Mouse (Mus musculus) adrenal gland, postnatal 10 days (tissue): ENCODE measurements around the gene Ddx6. TPM values are rescaled to one million over a fixed set of nuclear protein-coding genes. Genes with fewer than 3 reads are reported as not detected.

ENCODE experiments used
- DNase-seq: peaks from one replicate; pipeline ENCODE4 v3.0.0; 2021; ENCODE audit warnings: mixed read lengths
- total RNA-seq, 2 experiments: library from RNA; stranded (reverse); gene quantifications; 2 replicates each; pipeline ENCODE4 v1.2.3; 2021

Ddx6 gene
- total RNA-seq, 2 experiments from 2014 or later = 106 to 118 TPM

DNA sequence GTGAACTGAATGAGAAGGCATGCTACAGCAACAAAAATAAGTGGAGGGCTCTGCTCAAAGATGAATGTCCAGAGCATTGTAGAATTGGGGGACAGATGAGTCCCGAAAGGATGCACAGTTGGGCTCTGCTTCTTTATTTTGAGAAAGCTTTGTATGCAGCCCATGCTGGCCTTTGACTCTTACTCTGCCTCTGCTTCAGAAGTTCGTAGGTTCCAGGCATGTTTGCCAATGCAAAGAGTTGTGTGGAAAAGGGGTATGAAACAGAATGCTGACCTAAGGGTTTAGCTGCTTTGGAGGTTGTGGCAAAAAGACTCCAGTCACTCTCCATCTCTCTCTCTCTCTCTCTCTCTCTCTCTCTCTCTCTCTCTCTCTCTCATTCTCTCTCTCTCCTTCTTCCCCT, 36.9 kb downstream of the Ddx6 start:
- no peak for DNase-seq

DNA sequence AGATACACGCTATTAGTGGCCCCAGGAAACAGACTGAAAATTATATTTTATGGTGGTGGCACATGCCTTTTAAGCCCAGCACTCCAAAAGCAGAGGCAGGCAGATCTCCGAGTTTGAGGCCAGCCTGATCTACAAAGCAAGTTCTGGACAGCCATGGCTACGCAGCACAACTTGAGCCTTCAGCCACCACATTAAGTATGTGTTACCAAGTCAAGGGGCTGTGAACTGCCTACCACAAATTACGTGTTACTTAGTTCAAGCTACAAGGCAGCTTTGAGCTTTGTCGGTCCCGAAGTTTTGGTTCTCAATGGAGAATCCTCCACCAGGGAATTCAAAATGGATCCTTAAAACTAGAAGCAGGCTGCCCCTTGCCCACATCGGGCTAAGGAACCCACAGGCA, 38.4 kb downstream of the Ddx6 start:
- no peak for DNase-seq

DNA sequence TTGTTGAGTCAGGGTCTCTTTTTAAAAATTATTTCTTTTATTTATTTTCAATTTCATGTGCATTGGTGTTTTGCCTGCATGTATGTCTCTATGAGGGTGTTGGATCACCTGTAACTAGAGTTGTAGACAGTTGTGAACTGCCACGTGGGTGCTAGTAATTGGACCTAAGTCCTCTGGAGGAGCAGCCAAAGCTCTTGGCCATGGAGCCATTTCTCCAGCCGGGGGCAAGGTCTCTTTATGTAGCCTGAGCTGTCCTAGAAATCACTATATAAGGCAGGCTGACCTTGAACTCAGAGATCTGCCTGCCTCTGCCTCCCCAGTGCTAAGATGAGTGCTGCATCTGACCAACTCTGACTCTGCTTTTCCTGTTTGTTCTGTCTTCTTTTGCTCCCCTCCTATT, 39.5 kb downstream of the Ddx6 start:
- no peak for DNase-seq

DNA sequence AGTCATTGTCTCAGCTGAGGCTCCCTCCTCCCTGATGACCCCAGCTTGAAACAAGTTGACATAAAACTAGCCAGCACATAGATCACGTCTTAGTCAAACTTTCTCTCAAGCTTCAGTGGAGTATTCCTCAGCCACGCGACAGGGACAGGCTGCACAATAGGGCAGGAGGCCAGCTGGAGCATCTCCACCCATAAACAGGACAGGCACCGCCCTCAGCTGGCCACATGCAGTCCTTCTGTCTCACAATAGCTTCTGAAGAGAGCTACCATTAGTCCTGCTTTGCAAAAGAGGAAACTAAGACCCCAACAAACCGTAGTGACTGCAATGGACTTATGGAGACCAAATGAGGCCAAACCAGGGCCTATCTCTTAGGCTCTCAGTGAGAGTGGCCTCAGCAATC, 40.8 kb downstream of the Ddx6 start:
- peak; percentile 65 for DNase-seq

DNA sequence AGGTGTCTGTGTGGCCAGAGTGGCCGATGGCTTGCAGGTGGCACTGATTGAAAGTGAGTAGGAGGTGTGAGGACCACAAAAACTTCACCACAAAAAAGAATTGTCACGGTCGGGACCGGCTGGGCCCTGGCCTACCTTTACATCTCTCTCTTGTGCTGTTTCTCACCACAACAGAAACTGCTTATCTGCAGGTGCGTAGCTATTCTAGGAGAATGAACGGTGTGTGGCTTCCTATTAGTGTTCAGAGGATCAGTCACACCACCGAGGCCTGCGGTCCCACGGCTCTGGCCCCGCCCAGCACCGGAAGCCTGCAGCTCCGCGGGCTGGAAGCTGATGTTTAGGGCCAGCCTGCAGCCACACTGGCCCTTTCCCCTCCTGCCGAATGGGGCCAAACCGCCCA, 41.2 kb downstream of the Ddx6 start:
- DNase-seq = no peak

DNA sequence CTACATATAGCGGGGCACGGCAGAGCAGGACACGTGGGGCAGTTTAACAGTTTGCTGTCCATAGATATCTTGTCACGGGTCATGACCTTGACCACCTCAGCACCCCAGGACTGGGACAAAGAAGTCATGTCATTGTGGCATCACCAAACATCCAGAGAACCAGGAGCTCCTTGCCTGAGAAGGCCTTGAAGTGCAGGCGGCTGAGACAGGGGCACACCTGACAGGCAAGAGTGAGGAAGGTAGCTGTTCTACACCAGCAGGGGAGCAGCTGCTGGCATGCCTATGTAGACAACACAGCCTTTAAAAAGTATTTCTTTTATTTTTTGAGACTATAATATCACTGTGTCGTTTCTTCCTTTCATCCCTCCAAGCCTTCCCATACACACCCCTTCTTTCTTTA, 41.7 kb downstream of the Ddx6 start:
- no peak for DNase-seq

DNA sequence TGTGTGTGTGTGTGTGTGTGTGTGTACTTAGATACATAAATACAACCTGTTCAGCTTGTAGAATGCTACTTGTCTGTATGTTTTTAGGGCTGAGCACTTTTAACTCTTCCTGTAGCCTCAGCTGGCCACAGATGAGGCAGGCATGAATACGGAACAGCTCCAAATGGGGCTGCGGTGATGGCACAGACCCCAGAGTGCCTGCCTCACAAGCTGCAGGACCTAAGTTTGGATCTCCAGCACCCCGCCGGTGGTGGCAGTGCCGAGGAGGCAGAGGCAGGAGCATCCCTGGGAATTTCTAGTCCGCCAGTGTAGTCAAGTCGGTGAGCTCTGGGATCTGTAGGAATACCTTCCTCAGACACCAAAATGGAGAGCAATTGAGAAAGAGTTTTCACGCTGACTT, 42.3 kb downstream of the Ddx6 start:
- DNase-seq = no peak

DNA sequence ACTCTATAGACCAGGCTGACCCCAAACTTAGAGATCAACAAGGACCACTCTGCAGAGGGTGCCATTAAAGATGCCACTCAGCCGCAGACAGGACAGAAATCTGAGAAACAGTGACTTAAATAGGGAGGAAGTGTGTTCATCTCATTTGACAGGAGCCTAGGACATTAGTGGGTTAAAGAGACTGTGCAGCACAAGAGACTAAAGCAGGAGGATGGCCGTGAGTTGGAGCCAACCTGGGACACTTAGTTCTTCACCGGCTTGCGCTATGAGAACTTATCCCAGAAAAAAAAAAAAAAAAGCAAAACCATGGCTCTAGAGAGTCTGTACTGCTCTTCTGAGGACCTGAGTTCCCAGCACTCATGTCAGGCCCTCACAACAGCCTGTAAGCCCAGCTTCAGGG, 43.0 kb downstream of the Ddx6 start:
- DNase-seq = no peak

DNA sequence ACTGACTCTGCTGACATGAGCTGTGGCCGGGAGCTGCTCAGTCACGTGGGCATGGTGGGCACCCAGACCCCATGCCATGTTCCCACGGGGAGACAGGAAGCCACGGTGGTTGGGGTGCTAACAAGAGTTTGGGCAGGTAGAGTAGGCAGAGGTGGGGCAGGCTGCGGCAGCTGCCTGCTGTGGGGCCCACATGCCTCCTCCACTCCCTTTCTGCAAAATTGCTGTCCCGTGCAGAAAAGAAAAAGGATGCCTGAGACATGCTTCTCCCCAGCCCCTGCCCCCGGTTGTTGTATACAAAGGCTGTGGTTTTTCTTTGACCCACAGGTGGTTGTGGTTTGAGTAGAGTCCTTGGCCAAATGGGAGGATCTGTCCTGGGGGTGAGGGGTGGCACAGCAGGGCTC, 44.2 kb downstream of the Ddx6 start:
- DNase-seq = no peak

DNA sequence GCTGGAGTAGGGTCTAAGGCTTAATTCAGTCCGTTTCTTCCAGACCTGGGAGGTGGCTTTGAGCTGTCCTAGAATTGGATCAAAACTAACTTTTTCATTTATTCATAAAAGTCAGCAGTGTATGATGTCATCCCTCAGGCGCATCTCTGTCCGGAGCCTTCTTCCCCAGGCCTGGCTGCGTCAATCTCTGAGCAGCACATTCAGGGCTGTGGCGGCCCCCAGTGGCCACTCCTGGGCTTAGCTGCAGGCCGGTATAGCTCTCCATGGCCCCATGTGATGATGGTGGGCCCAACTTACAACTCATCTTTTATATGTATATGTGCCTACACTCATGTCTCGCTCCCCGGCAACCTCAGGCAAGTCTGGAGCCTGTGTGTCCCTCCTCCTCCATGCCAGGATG, 47.3 kb downstream of the Ddx6 start:
- peak; percentile 88 for DNase-seq

DNA sequence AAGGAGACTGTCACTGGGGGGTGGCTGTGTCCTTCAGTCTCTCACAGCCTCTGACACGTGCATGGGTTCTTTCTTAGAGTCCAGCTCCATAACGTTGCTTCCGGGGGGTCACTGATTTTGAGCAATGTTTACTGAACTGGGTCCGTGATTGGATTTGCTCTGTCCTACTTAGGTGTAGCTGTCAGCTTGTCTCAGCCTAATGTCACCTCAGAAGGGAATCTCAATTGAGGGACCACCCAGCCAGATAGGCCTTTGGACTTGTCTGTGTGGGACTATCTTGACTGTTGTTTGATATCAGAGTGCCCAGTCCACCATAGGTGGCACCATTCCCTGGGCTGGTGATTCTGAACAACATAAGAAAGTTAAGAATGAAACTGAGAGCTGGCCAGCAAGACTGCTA, 49.2 kb downstream of the Ddx6 start:
- DNase-seq = no peak

DNA sequence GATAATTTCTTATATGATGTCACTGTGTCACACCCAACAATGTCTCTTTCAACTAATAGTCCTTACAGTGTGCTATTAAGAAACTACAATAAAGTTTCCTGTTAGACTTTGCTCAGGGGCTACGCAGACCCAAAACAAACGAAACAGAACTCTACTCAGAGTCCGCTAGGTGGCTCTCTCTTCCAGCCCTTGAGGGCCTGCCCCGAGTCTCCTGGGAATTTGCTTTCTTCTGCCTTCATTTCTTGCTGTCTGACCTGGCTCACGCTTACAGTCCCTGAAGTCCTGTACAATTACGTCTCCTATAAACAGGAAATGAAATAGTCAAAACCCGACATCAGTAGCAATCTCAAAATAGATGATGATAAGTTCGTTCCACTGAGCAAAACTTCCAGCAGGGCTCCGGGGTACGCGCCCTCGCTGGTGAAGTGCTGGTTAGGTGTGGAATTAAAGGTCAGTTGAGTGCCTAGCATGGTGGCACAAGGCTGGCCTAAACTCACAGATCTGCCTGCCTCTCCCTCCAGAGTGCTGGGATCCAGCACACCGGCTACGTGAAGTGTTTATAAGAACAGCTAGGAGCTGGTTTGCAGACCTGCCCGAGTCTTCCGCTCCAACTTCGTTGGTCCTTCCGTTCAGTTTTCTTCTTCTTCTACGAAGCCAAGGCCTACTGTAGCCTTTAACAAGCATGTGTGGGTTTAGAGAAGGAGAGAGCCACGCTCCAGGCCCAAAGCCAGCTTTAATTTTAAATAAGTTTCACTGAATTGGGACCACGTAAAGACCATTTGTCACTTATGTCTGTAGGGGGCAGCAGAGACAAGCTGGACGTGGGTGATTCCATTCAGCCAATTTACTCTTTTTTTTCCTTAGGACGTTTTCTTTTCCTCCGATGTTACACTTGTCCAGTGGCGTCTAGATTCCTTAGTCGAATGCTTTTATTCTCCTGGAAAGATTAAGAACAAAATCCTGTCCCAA, 50.7 kb downstream of the Ddx6 start:
- peak; percentile 76 for DNase-seq

DNA sequence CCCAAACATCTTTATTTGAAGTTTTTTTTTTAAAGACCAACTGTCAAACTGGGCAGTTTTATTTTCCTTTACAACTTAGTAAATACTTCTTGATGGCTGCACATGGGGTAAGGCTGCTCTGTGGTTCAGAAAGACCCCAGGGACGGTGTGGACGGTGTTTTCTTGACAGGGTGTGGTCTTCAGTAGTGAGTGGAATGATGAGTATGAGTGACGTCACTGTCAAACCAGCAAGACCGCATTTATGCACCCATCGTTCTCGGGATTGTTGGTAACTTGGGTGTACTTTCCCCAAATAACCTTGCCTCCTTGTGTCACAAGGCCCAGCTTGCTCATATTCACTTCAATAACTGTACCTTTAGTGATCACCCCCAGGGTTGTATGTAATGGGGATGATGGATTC, 59.0 kb downstream of the Ddx6 start:
- no peak for DNase-seq

DNA sequence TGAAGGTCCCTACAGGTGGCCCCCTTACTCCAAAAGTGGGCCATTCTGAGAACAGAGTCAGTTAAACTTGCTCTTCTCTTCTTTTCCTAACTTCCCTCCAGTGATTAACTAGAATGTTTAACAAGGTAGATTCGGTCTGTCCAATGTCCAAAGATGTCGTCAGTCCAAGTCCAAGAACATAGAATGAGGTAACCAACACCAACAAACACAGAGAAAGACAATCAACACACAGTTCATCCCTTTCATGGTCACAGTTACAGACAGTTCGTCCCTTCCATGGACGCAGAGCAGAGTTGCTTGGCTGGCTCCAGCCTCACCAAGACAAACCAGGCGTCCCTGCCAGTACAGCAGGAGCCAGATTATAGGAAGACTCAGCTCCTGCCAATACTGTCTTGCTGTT, 66.7 kb downstream of the Ddx6 start:
- DNase-seq = no peak

DNA sequence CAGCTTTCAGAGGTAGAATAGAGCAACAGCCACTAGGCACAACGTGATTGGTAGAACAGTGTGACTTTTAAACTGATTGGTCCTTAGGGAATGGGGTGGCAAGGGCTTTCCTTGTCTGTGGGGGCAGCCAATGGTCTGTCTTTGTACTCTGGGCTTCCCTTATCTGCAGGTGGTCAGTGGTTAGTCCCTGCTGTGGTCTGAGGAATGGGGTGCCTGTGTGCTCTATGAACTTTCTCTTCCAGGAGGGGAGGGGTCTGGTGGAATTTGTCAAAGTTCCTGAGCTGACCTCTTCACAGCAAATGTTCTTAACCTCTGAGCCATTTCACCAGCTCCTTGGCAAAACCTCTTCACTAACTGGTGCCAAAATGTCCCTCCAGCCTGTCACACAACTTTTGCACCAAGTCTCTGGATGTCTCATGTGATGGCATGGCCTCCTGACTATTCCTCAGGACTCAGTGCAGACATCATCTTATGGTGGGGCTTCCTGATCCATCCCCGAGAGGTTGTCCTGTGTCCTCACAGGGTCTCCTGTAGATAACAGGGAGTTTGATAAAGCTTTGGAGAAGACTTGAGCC, 67.7 kb downstream of the Ddx6 start:
- no peak for DNase-seq

DNA sequence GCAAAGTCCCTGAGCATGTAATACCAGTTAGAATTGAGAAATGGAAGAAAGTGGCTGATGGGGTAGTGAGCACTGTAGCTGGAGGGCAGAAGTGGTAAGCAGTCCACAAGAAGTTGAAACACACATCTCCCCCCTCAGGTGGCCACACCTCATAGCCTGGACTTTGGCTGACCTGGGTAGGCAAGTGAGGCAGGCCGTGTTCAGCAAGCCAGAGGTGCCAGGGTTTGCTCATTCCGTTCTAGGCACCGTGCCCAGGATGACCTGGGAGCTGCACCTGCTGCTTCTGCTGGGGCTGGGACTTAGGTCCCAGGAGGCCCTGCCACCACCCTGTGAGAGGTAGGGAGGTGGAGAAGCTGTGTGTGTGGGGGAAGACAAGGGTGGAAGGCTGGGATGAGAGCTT, 68.3 kb downstream of the Ddx6 start, which contains the start of gene Treh:
Gene Treh (plus strand): TSS at position 229 of the 400 bp plus-strand sequence.
- no peak for DNase-seq

DNA sequence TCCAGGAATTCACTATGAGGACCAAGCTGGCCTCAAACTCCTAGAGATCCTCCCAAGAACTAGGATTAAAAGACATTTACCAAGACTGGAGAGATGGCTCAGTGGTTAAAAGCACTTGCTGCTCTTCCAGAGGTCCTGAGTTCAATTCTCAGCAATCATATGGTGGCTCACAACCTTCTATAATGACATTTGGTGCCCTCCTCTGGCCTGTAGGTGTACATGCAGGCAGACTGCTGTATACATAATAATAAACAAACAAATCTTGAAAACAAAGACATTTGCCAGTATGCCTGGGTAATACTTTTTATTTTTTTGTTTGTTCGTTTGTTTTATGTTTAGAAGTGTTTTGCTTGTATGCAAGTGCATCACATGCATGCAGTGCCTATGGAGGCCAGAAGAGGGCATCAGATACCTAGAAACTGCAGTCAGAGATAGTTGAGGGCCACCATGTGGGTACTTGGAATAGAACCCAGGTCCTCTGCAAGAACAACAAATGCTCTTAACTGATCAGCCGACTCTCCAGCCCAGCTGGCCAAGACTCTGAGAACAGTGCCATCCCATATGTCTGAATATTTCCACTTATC, 73.7 kb downstream of the Ddx6 start:
- no peak for DNase-seq

DNA sequence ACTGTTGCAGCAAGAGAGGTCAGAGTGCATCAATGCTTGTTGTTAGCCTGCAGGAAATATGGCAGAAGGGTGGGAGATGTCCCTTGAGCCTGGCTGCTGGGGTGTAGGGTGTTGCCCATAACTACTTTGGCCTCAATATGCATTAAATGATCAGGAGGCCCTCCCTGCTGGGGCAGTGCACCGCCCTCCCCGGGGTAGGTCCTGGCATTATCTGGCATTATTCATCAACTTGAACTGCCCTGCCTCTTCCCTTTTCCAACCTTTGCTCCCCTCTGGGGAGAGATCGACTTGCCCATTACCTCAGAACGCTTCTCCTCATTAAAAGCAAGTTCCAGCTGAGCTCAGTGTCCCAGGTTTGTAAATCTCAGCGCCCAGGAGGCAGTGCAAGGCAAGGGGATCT, 74.9 kb downstream of the Ddx6 start:
- DNase-seq = no peak

DNA sequence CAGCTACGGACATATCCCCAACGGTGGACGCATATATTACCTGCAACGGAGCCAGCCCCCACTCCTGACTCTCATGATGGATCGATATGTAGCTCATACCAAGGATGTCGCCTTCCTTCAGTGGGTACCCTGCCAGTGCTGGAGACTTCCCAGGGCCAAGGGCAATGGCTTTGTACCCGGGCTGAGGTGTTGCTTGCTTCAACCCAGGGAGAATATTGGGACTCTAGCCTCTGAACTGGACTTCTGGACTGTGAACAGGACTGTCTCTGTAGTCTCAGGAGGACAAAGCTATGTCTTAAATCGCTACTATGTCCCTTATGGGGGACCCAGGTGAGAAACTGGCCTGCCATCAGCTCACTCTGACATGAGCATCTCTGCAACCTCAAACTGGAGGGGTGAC, 78.4 kb downstream of the Ddx6 start:
- no peak for DNase-seq

DNA sequence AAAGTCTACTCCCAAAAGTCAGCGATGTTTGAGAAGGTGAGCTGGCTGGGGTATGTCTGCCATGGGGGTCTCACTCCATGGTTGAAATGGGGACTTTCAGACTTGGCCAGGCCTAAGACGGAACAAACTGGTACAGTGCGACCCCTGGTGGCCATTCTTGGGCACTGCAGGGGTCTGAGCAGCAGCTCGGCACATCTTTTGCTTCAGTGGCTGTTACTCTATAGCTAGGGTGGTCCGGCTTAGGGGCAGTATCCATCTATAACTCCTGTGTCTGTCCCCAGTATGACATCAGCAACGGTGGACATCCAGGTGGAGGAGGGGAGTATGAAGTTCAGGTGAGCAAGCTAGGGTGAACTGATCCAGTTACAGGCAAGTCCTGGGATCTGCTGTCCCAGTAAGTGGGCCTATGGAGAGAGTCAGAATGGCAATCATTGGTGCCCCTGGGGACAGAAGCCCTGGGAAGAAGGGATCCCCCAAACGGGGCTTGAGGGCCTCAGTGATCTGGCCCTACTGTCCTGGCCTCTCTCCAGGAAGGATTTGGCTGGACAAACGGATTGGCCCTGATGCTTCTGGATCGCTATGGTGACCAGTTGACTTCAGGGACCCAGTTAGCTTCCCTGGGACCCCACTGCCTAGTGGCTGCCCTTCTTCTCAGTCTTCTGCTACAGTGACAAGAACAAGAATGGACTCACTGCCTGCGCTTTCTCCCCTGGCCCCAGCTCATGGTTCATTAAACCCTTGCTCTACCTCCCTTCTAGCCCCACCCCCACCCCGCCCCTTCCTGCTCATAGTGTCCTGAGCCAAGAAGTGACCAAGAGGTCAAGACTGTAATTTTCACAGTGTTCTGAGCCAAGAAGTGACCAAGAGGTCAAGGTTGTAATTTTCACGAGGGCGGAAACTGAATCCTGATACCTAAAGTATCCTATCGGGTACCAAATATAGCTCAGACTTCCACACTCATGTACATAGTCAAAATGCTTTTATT, 80.9 kb downstream of the Ddx6 start:
- DNase-seq = peak; percentile 84

DNA sequence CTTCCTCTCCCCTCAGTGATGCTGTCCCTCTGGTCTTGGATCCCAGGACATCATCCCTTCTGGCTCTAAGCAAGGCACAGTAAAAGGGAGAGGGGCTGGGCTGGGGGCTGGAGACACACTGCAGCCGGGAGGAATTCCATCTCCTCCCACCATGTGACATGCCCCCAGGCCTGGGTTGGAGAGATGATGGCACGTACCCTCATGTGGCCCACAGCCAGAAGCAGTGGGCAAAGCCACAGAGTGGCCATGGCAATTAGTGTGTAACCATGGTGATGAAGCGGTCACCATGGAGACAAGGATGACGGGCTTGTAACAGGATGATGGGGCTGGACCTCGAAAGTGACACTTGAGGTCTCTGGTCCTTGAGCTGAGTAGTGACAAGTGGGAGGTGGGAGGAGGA, 81.9 kb downstream of the Ddx6 start:
- DNase-seq = no peak

DNA sequence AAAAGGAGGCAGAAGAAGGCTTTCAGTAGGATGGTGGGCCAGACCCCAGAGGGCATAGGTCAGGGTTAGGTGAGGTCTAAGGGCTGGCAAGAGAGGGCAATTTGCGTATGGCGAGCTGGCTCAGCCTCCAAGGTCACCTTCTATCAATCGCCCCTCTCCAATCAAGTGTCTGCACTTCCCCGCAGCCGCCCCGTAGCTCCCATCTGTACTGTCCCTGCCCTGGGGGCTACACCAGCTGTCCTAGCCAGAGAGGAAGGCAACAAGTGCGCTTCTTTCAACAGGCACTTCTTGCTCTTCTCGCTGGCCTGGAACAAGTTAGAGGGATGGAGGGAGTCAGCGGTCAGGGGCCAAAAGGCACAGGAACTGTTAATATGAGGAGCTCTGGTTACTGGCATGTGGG, 83.3 kb downstream of the Ddx6 start:
- no peak for DNase-seq
